Mouse (Mus musculus) heart, postnatal 0 days (tissue): ENCODE measurements at regions not wholly inside any gene's neighbourhood (a gene's known extent, or its start where the extent isn't known, plus 50 kb on each side); places are given as distances from the start of the nearest gene placed in this dataset.

Source experiments
- CTCF ChIP-seq: IDR thresholded peaks from 2 replicates; pipeline ENCODE4 v1.5.1; 2016; ENCODE audit warnings: antibody characterized with exemption, control low read depth, low read depth
- EP300 ChIP-seq: IDR thresholded peaks from 2 replicates; pipeline ENCODE4 v1.6.1; 2016; ENCODE audit warnings: antibody characterized with exemption, low read depth

- no peak for TF ChIP-seq CTCF
- TF ChIP-seq EP300 = no peak
Observed at GRCm38 (mm10) chr5:149908376-149909078, 109.9 kb upstream of the Rxfp2 start.
